ENCODE assay signal across 26 mouse cellular contexts in the genomic region with DNA sequence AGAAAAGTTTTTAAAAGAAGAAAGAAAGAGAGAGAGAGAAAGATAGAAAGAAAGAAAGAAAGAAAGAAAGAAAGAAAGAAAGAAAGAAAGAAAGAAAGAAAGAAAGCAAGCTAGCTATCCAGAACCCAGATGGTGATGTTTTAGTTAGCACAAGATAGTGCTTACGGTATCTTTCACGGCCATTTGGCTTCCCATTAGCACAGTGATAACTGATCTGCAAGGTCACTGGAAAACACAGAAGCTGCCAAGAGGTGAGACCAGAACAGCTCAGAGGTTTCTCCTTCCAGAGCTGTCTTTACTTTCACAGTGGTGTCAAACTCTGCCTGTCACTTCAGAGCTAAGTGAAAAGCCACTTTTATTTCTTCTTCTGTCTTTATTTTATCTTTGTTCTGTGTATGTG. TPM values are rescaled to one million over a fixed set of nuclear protein-coding genes. Genes with fewer than 3 reads are reported as not detected.
A peak's percentile ranks its signal among the peaks of the same experiment; 100 is the strongest.
DNase-seq lines count a peak whose midpoint lies in the region; ATAC-seq and TF ChIP-seq lines count a peak whose summit lies in the region.
"Had no signal": no experiment of that assay in that cellular context is flagged by ENCODE, and none has a peak within 500 bp of the region (broad histone marks: within the 10 kb centered on the region; RNA-seq: fewer than 3 reads in every experiment).

No protein-coding gene starts in this region.

- H3K79me2 ChIP-seq in MEL (ENCODE audit: control insufficient read depth, insufficient read depth, low read length, poor library complexity), result no peaks in the 10 kb centered on the region

- H3K36me3 ChIP-seq in MEL (ENCODE audit: control insufficient read depth in 1 of 2, insufficient read depth in 2 of 2, low read length in 2 of 2), result peaks cover 0 to 10% of the 10 kb centered on the region in 2 experiments; a peak in 2 of 4 replicates
- H3K36me3 ChIP-seq: embryonic facial prominence, embryonic 12.5 days; embryonic facial prominence, embryonic 15.5 days; forebrain, embryonic 15.5 days; heart, embryonic 12.5 days; heart, embryonic 15.5 days; hindbrain, embryonic 10.5 days; hindbrain, embryonic 13.5 days; intestine, embryonic 15.5 days had no signal

- DNase-seq in gastrocnemius, adult 18-20 months (ENCODE audit: low spot score), result peak; percentile 38
- DNase-seq in gastrocnemius, postnatal 36 days, result no peak
- DNase-seq in MEL (ENCODE audit: low read depth, low spot score), result peak; percentile 38
- no peak for DNase-seq in ovary, postnatal 36 days (ENCODE audit: low spot score)
- no peak for DNase-seq in urinary bladder, adult 2 months (ENCODE audit: low spot score)
- DNase-seq: adrenal gland, postnatal 10 days; adrenal gland, postnatal 36 days; cerebellum, adult 11 months; cerebellum, adult 2 months; cerebellum, adult 9-11 months; cerebellum, postnatal 25 days; gastrocnemius, postnatal 14 days; heart, postnatal 10 days; heart, postnatal 36 days had no signal

- H3K27me3 ChIP-seq in MEL (ENCODE audit: control insufficient read depth in 1 of 2, insufficient read depth in 2 of 2, low read length in 2 of 2), result no peaks in the 10 kb centered on the region
- H3K27me3 ChIP-seq: embryonic facial prominence, embryonic 12.5 days; embryonic facial prominence, embryonic 15.5 days; forebrain, embryonic 15.5 days; hindbrain, embryonic 13.5 days; intestine, embryonic 15.5 days had no signal

- H3K27ac ChIP-seq in MEL (ENCODE audit: control insufficient read depth, low read depth, low read length), result no peak overlapping the region
- H3K27ac ChIP-seq: embryonic facial prominence, embryonic 12.5 days; embryonic facial prominence, embryonic 15.5 days; forebrain, embryonic 15.5 days; heart, embryonic 15.5 days; hindbrain, embryonic 10.5 days; hindbrain, embryonic 13.5 days; intestine, embryonic 15.5 days had no signal

- H3K9ac ChIP-seq in MEL (ENCODE audit: control insufficient read depth, low read depth, low read length, poor library complexity, severe bottlenecking), result no peak overlapping the region
- H3K9ac ChIP-seq: embryonic facial prominence, embryonic 12.5 days; embryonic facial prominence, embryonic 15.5 days; forebrain, embryonic 15.5 days; heart, embryonic 12.5 days; heart, embryonic 15.5 days; hindbrain, embryonic 13.5 days; intestine, embryonic 15.5 days had no signal

- TF ChIP-seq RAD21 in MEL (IDR thresholded peaks at IDR 0.05; ENCODE audit: low read depth, low read length), result no peak

- TF ChIP-seq POLR2A in MEL (IDR thresholded peaks at IDR 0.05; ENCODE audit: control insufficient read depth in 1 of 2, insufficient read depth in 1 of 2, low read depth in 1 of 2, low read length in 2 of 2, poor library complexity in 1 of 2), result no peak

- H3K4me3 ChIP-seq in MEL (ENCODE audit: control insufficient read depth in 1 of 2, insufficient read depth in 1 of 2, low read depth in 2 of 2, low read length in 2 of 2), result no peak overlapping the region
- H3K4me3 ChIP-seq: embryonic facial prominence, embryonic 12.5 days; embryonic facial prominence, embryonic 15.5 days; forebrain, embryonic 15.5 days; heart, embryonic 12.5 days; heart, embryonic 15.5 days; hindbrain, embryonic 10.5 days; hindbrain, embryonic 13.5 days; intestine, embryonic 15.5 days had no signal

- intact Hi-C loops in gastrocnemius, postnatal 36 days (cut with DNase I), result no loop called here

- TF ChIP-seq EP300 in MEL (IDR thresholded peaks at IDR 0.05; ENCODE audit: low read depth in 1 of 2, low read length in 2 of 2), result peak; percentile 53 to 76

- peak; percentile 41; the same call in 1 of the 2 replicates for ATAC-seq in megakaryocyte progenitor cell, adult 5-6 weeks (replicated peaks; ENCODE audit: poor library complexity)
- ATAC-seq: forebrain, embryonic 15.5 days; hindbrain, embryonic 16.5 days; intestine, embryonic 15.5 days; Patski had no signal

- H3K9me3 ChIP-seq in MEL (replicated peaks; ENCODE audit: insufficient read depth, low read length), result no peaks in the 10 kb centered on the region
- H3K9me3 ChIP-seq: embryonic facial prominence, embryonic 12.5 days; embryonic facial prominence, embryonic 15.5 days; forebrain, embryonic 15.5 days; heart, embryonic 12.5 days; heart, embryonic 15.5 days; hindbrain, embryonic 10.5 days; hindbrain, embryonic 13.5 days; intestine, embryonic 15.5 days had no signal

- TF ChIP-seq CTCF in MEL (IDR thresholded peaks at IDR 0.05 in 2 of 3, conservative IDR thresholded peaks at IDR 0.05 in 1 of 3; ENCODE audit: control insufficient read depth in 1 of 3, insufficient read depth in 1 of 3, low read depth in 2 of 3, low read length in 3 of 3, poor library complexity in 1 of 3, severe bottlenecking in 1 of 3), result no peak

- H3K4me1 ChIP-seq in MEL (ENCODE audit: control insufficient read depth in 1 of 2, insufficient read depth in 2 of 2, low read length in 2 of 2), result peaks cover 2 to 13% of the 10 kb centered on the region in 2 experiments; a peak in 2 of 4 replicates
- H3K4me1 ChIP-seq: embryonic facial prominence, embryonic 12.5 days; embryonic facial prominence, embryonic 15.5 days; forebrain, embryonic 15.5 days; heart, embryonic 15.5 days; hindbrain, embryonic 10.5 days; hindbrain, embryonic 13.5 days; intestine, embryonic 15.5 days had no signal

TF ChIP-seq in MEL, 35 proteins besides CTCF, POLR2A, EP300 and RAD21:
- peak; percentile 58 for TF ChIP-seq GATA1 (IDR thresholded peaks at IDR 0.05; ENCODE audit: low read depth, low read length)
- no peak for TF ChIP-seq CHD2 (IDR thresholded peaks at IDR 0.05; ENCODE audit: low read length)
- TF ChIP-seq POLR2AphosphoS2 (IDR thresholded peaks at IDR 0.05; ENCODE audit: low read length), result no peak
- TF ChIP-seq MAFK (IDR thresholded peaks at IDR 0.05; ENCODE audit: borderline replicate concordance, low read depth, low read length), result no peak
- 0 out of 2 replicates have a peak, but pooled peaks have one; percentile 11 for TF ChIP-seq TAL1 (IDR thresholded peaks at IDR 0.05; ENCODE audit: low read length)
- TF ChIP-seq USF2 (IDR thresholded peaks at IDR 0.05; ENCODE audit: borderline replicate concordance in 1 of 2, insufficient read depth in 1 of 2, low read depth in 1 of 2, low read length in 2 of 2), result no peak
- TF ChIP-seq GABPA (IDR thresholded peaks at IDR 0.05; ENCODE audit: low read depth, low read length), result no peak
- no peak for TF ChIP-seq MXI1 (IDR thresholded peaks at IDR 0.05; ENCODE audit: low read depth, low read length)
- TF ChIP-seq MAX (IDR thresholded peaks at IDR 0.05; ENCODE audit: low read length), result no peak
- no peak for TF ChIP-seq POLR2AphosphoS5 (IDR thresholded peaks at IDR 0.05; ENCODE audit: borderline replicate concordance, low read depth, low read length)
- peak; percentile 72 for TF ChIP-seq ETS1 (IDR thresholded peaks at IDR 0.05; ENCODE audit: low read depth, low read length)
- TF ChIP-seq USF1 (IDR thresholded peaks at IDR 0.05; ENCODE audit: low read depth, low read length), result no peak
- TF ChIP-seq TCF12 (IDR thresholded peaks at IDR 0.05; ENCODE audit: low read depth, low read length), result peak; percentile 85
- no peak for TF ChIP-seq NRF1 (IDR thresholded peaks at IDR 0.05; ENCODE audit: insufficient read depth, low read depth, low read length, poor library complexity, severe bottlenecking)
- TF ChIP-seq ZC3H11A (IDR thresholded peaks at IDR 0.05; ENCODE audit: low read depth, low read length), result no peak

RNA-seq across cellular contexts. Expression of a gene that starts 32.4 kb away (rescaled TPM):
- total RNA-seq in gastrocnemius, adult 18-20 months (2021), result 10 to 100 TPM; 14.2 to 15.3 TPM
- total RNA-seq in gastrocnemius, postnatal 36 days (2021), result 10 to 100 TPM; 13.2 to 17.6 TPM
- total RNA-seq in MEL (2012; rRNA removed), result not detected in 2 replicates
- not detected for polyA plus RNA-seq in MEL (2012; ENCODE audit: insufficient read depth in 1 of 2, insufficient read length in 2 of 2, low read depth in 1 of 2, low replicate concordance in 2 of 2, missing spikeins in 1 of 2)
- 2.2 and 2.6 TPM in 2 replicates for total RNA-seq in megakaryocyte progenitor cell, adult 5-6 weeks (2015)
- total RNA-seq in megakaryocyte progenitor cell, adult 5-6 weeks (2017), result 1.6 and 2.0 TPM in 2 replicates
- polyA plus RNA-seq in urinary bladder, adult 2 months (2012; rRNA removed), result 109 and 121 TPM in 2 replicates
- total RNA-seq: common myeloid progenitor, adult 5-6 weeks had no signal

Comparison
In these comparisons a context has a peak if more than half of its experiments do, and no peak if none do; other contexts are left out.
1. DNase-seq: peak in gastrocnemius, adult 18-20 months (single experiment) and MEL (single experiment); none in gastrocnemius, postnatal 36 days (0 of 2), ovary, postnatal 36 days (single experiment) and urinary bladder, adult 2 months (single experiment).